Mouse (Mus musculus): ENCODE measurements around the gene Nmt2. TPM values are rescaled to one million over a fixed set of nuclear protein-coding genes. Genes with fewer than 3 reads are reported as not detected.

Nmt2 gene
- polyA plus RNA-seq (2017; shearing (Covaris generic)): 20.0 TPM

DNA sequence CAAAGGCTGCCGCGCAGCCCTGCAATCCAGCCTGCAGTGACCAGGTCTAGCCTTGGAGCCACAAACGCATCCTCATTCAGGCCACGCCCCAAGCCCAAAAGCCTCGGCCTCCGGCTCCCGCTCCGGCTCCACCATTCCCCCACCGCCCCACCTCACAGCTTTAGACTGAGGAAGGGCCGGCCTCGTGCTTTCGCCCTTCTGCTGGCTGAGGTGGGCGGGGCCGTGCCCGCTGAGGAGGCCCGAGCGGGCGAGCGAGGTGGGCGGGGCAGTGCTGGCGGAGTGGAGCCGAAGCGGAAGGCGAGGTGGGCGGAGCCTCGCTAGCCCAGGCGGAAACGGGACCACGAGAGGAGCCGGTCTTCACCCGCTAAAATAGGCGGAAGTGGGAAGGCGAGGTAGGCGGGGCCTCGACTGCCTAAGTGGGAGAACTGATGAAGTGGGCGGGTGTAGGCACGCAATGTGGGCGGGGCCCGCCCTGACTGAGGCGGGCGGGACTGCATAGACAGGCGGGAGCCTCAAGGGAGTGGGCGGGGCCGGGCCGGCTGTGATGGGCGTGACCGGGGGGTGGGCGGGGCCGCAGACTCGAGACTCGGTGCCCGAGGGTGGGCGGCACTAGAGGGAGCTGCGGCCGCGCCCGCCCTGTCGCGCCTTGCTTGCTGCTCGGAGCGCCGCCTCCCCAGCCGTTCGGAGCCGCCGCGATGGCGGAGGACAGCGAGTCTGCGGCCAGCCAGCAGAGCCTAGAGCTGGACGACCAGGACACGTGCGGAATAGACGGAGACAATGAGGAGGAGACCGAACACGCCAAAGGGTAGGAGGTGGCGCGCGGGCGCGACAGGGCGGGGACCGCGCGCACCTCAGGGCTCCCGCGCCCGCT is at the start of gene Nmt2:
Gene Nmt2, plus strand, starts transcription at position 611 of the 871 bp plus-strand sequence.

DNA sequence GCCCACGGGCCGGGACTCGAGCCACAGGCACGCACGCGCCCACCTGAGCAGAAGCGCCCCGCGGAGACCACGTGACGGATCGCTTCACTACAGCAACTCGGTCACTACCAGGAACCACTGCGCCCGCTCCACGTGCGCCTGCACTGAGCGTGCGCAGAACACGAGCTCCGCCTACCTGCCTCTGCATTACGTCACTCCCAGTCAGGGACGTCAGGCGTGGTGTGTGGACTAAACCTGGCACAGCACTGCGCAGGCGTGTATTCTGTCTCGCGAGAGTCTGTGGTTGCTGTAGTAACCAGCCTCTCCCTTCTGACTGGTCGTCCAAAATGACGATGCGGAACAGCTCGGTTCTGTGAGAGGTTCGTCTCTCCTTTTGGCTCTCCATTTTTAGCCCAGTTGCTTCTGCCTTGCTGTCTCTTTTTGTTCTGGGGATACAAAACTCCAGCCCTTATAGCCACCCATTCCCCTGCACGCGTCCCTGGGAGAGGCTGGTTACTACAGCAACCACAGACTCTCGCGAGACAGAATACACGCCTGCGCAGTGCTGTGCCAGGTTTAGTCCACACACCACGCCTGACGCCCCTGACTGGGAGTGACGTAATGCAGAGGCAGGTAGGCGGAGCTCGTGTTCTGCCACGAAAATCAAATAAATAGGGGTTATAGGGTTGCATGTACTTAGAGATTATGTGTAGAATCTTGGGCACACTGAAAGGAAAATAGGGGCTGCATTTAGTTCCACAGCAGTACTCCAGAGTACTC is 48.7 kb downstream of the Nmt2 start, which contains the start of gene Rpp38:
Gene Rpp38, minus strand, starts transcription at position 160 of the 759 bp plus-strand sequence.

DNA sequence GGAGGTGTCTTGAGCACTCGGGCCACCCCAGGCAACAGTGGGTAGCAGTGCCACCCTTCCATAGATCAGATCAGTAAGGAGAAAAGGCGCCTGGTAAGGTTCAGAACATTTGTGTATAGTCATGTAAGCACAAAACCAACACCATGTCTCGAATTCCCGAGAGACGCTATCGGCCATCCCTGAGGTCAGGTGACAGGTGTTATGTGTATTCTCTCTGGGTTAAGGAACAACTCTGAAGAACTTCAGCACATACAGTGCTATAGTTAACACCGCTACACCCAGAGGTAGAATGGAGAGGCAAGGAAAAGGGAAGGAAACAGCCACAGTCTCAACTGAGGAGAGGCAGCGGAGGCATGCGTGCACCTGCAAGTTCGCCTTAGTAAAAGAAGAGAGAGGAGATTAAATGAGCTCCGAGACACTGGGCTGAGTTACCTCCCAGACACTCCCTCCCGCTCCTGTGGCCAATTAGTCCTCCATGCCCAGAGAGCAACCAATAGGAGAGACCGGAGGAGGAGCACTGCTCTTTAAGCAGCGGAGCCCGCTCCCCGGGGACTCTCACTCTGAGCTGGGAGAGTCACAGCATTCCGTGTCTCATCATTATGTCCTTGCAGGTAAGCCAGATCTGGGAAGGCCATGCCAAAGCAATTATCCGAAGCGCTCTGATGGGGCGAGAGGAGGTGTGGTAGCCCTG is 51.7 kb downstream of the Nmt2 start, which contains the start of gene Acbd7:
Gene Acbd7, plus strand, starts transcription at position 558 of the 691 bp plus-strand sequence.

Other genes with a start within 250 kb of the Nmt2 start
- 0.15 TPM for gene Fam171a1, start 170.0 kb upstream of the Nmt2 start, polyA plus RNA-seq (2017; shearing (Covaris generic))
- 19.7 TPM for gene Rpp38, start 48.4 kb downstream of the Nmt2 start, polyA plus RNA-seq (2017; shearing (Covaris generic))
- not detected for gene Acbd7, start 52.0 kb downstream of the Nmt2 start, polyA plus RNA-seq (2017; shearing (Covaris generic))
- gene Olah, start 113.0 kb downstream of the Nmt2 start, polyA plus RNA-seq (2017; shearing (Covaris generic)): not detected
- gene Meig1, start 138.4 kb downstream of the Nmt2 start, polyA plus RNA-seq (2017; shearing (Covaris generic)): not detected
- 16.0 TPM for gene Dclre1c, start 139.9 kb downstream of the Nmt2 start, polyA plus RNA-seq (2017; shearing (Covaris generic))
- 4.0 TPM for gene Suv39h2, start 190.8 kb downstream of the Nmt2 start, polyA plus RNA-seq (2017; shearing (Covaris generic))
- 4.1 TPM for gene Gm45902, start 228.6 kb downstream of the Nmt2 start, polyA plus RNA-seq (2017; shearing (Covaris generic))
- 72.5 TPM for gene Hspa14, start 228.6 kb downstream of the Nmt2 start, polyA plus RNA-seq (2017; shearing (Covaris generic))
- gene Cdnf, start 228.8 kb downstream of the Nmt2 start, polyA plus RNA-seq (2017; shearing (Covaris generic)): 0.62 TPM